Mouse (Mus musculus): ENCODE data around the gene Arid3a.

- TF ChIP-seq POLR2A (IDR thresholded peaks at IDR 0.05; ENCODE audit: insufficient read length, low read depth) (no peak), MYOG (IDR thresholded peaks at IDR 0.05; ENCODE audit: control insufficient read depth in 1 of 3, insufficient read depth in 1 of 3, insufficient read length in 2 of 3, low read depth in 2 of 3) (no peak), SRF (IDR thresholded peaks at IDR 0.05; ENCODE audit: control insufficient read depth, insufficient read length, low read depth) (no peak), MAX (IDR thresholded peaks at IDR 0.05; ENCODE audit: low read depth) (no peak), USF1 (IDR thresholded peaks at IDR 0.05; ENCODE audit: low read depth) (no peak), MYOD1 (IDR thresholded peaks at IDR 0.05; ENCODE audit: control insufficient read depth in 1 of 3, insufficient read length in 2 of 3, low read depth in 2 of 3) (no peak), POLR2AphosphoS2 (IDR thresholded peaks at IDR 0.05; ENCODE audit: insufficient read length, low read depth) (no peak), CEBPB (IDR thresholded peaks at IDR 0.05; ENCODE audit: insufficient read depth, poor library complexity, severe bottlenecking) (no peak), E2F4 (IDR thresholded peaks at IDR 0.05; ENCODE audit: insufficient read depth) (no peak), TCF12 (IDR thresholded peaks at IDR 0.05; ENCODE audit: insufficient read depth, poor library complexity, severe bottlenecking) (no peak), REST (IDR thresholded peaks at IDR 0.05; ENCODE audit: insufficient read depth, insufficient read length) (no peak)
Observed at GRCm38 (mm10) chr10:80002829-80003228, 76.0 kb downstream of the Arid3a start.
